Mouse (Mus musculus) embryonic fibroblast, embryonic 13.5 days (primary cell): ENCODE results near the gene Pim1.

Experiments
- CTCF ChIP-seq: IDR thresholded peaks from 2 replicates; pipeline ENCODE4 v1.5.1; 2011; ENCODE audit warnings: mild to moderate bottlenecking, control low read depth, low read length, moderate library complexity, borderline replicate concordance; ENCODE audit not compliant: insufficient read depth
- POLR2A ChIP-seq: IDR thresholded peaks from 2 replicates; pipeline ENCODE4 v1.6.1; 2011; ENCODE audit warnings: low read depth, mild to moderate bottlenecking, control low read depth, low read length, moderate library complexity

DNA sequence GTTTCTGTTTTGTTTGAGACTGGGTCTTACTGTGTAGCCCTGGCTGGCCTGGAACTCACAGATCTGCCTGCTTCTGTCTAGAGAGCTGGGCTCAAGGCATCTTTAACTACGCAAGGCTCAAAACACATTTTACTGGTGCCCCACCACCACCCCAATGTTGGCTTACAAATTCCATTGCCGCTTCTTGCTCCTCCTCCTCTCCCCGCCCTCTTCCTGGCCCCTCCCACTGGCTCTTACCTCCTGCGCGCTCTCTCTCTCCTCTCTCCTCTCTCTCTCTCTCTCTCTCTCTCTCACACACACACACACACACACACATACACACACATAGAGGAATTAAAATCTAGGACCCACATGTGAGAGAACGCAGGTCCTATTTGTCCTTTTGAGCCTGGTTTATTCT, 40.0 kb downstream of the Pim1 start:
- TF ChIP-seq POLR2A (no peak), CTCF (no peak)
